Mouse (Mus musculus) Patski (cell line): ENCODE results near the gene Cacna1d. TPM values are rescaled to one million over a fixed set of nuclear protein-coding genes. Genes with fewer than 3 reads are reported as not detected.

ENCODE experiments used
- ATAC-seq: fragments of 100-300 bp; one replicate; pipeline ENCODE4 v1.8.0; 2021
- CTCF ChIA-PET: fragments of 350-600 bp; sonication (Branson Sonifier 250); formaldehyde crosslinking; loops from one replicate; lab custom pipeline; 2022; ENCODE audit warnings: inconsistent platforms; lab: Charles Lee
- POLR2A ChIA-PET: fragments of 350-600 bp; sonication (Branson Sonifier 250); formaldehyde crosslinking; loops from one replicate; lab custom pipeline; 2022; ENCODE audit warnings: antibody characterized with exemption, inconsistent platforms; lab: Charles Lee
- DNase-seq: peaks from one replicate; pipeline ENCODE4 v3.0.0-alpha.2; 2011; ENCODE audit warnings: low read depth, low spot score
- H3K27me3 ChIP-seq: fragments of 371-371 bp; one replicate; pipeline ENCODE4 v1.5.1; 2021
- CTCF ChIP-seq: fragments of 100-300 bp; IDR thresholded peaks from one replicate; pipeline ENCODE4 v1.5.1; 2021
- in situ Hi-C: fragments of 300-500 bp; cut with MboI; formaldehyde crosslinking; loops from 3 replicates; pipeline ENCODE4 v1.11.1; 2018; ENCODE audit warnings: low pct_unique_long_range_greater_than_20kb, mixed read lengths
- polyA plus RNA-seq: library from polyadenylated mRNA; unstranded; gene quantifications from one replicate; pipeline ENCODE4 v1.2.3, GENCODE M21; 2021

Gene Cacna1d
- polyA plus RNA-seq, 1 experiment from 2014 or later: 0.05 TPM

DNA sequence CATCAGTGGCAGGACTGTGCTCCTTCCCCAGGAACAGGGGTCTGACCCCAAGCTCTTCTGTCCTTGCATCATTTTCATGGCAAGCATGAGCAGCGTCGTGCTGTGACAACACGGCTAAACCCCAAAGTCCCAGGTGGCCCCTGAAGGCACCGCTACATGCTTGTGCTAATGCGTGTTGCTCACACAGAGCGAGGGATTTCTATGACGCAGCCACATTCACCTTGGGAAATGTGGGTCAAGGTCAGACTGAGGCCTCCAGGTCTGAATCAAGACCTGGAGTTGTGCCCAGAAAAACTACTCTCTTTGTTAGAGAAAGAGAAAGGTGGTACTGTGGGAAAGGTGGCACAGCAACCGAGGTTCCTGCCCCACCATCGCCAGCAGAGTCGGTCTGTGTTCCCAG is 355.9 kb downstream of the Cacna1d start:
- DNase-seq (no peak), ATAC-seq (no peak)
- ChIA-PET POLR2A (no interaction called here), CTCF (interaction anchor here (1.8 kb wide), 1 partner anchor 324 kb away, joined by 7 read pairs; no protein-coding TSS in a partner anchor)
- in situ Hi-C loops: loop anchor here (25.0 kb wide), 1 partner anchor 527 kb away; the partner anchor contains the start of gene Rft1
- no peaks in the 10 kb centered on the region for H3K27me3 ChIP-seq
- no peak for TF ChIP-seq CTCF

GRCm38 (mm10) chr14:30133684-30134083 is 357.6 kb downstream of the Cacna1d start:
- no peak for TF ChIP-seq CTCF
- in situ Hi-C loops: loop anchor here (5.0 to 25.0 kb wide), 2 partner anchors 324 to 529 kb away; partner anchors contain the start of gene Rft1
- H3K27me3 ChIP-seq: no peaks in the 10 kb centered on the region
- ATAC-seq: no peak
- ChIA-PET POLR2A (no interaction called here), CTCF (interaction anchor here (1.3 kb wide), 1 partner anchor 15 kb away, joined by 4 read pairs; no protein-coding TSS in a partner anchor)
- no peak for DNase-seq

DNA sequence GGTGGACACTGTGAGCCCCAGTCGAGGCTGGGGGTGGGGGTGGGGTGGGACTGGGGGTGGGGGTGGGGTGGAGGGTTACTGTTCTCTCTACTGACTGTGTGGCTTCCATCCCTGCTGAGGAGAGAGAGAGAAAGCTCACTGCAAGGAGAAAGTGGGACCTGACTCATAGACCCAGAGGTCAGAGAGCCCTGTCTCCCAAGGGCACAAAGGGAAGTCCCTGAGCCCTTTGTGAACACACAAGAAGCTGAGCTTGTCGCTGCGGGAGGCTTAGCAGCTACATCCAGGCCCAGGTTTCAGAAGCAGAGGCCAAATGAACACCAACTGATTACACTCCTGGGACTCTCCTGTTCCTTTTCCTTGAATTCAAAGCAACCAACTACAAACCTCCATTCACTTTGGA is 360.0 kb downstream of the Cacna1d start:
- DNase-seq (no peak), ATAC-seq (no peak)
- ChIA-PET CTCF (no interaction called here), POLR2A (interaction anchor here (0.9 kb wide), 1 partner anchor 350 kb away, joined by 3 read pairs; no protein-coding TSS in a partner anchor)
- in situ Hi-C loops: loop anchor here (5.0 to 25.0 kb wide), 2 partner anchors 326 to 531 kb away; partner anchors contain the start of gene Rft1
- H3K27me3 ChIP-seq: no peaks in the 10 kb centered on the region
- no peak for TF ChIP-seq CTCF

- ATAC-seq: no peak
- POLR2A ChIA-PET: no interaction called here
- DNase-seq: no peak
- CTCF ChIA-PET: interaction anchor here (1.0 kb wide), 1 partner anchor 8 kb away, joined by 3 read pairs; no protein-coding TSS in a partner anchor
- in situ Hi-C loops: loop anchor here (5.0 to 25.0 kb wide), 2 partner anchors 327 to 532 kb away; partner anchors contain the start of gene Rft1
- H3K27me3 ChIP-seq: no peaks in the 10 kb centered on the region
- TF ChIP-seq CTCF: no peak
Measured at GRCm38 (mm10) chr14:30130092-30130491, 361.2 kb downstream of the Cacna1d start.

DNA sequence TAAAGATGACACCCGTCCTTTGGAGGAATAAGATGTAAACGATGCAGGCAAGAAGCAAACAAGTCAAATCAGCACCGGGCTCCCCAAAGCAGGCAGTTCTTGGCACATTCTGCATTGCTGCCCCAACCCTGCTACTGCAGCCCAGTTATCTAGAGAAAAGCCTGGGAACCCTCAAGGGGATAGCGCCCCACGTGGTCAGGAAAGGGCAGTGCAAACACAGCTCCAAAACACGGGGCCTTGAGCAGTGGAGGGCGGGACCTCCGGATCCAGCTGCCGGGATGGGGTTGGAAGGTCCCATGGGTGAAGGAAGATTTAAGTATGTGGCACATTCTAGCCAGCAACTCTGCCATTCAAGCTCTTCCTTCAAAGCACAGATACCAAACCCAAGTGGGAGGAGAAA is 361.9 kb downstream of the Cacna1d start:
- POLR2A ChIA-PET: interaction anchor here (1.5 kb wide), 1 partner anchor 12 kb away, joined by 3 read pairs; no protein-coding TSS in a partner anchor
- CTCF ChIA-PET: interaction anchor here (1.0 kb wide), 1 partner anchor 9 kb away, joined by 3 read pairs; no protein-coding TSS in a partner anchor
- in situ Hi-C loops: loop anchor here (25.0 kb wide), 1 partner anchor 533 kb away; the partner anchor contains the start of gene Rft1
- H3K27me3 ChIP-seq: no peaks in the 10 kb centered on the region
- no peak for DNase-seq
- no peak for TF ChIP-seq CTCF
- no peak for ATAC-seq

DNA sequence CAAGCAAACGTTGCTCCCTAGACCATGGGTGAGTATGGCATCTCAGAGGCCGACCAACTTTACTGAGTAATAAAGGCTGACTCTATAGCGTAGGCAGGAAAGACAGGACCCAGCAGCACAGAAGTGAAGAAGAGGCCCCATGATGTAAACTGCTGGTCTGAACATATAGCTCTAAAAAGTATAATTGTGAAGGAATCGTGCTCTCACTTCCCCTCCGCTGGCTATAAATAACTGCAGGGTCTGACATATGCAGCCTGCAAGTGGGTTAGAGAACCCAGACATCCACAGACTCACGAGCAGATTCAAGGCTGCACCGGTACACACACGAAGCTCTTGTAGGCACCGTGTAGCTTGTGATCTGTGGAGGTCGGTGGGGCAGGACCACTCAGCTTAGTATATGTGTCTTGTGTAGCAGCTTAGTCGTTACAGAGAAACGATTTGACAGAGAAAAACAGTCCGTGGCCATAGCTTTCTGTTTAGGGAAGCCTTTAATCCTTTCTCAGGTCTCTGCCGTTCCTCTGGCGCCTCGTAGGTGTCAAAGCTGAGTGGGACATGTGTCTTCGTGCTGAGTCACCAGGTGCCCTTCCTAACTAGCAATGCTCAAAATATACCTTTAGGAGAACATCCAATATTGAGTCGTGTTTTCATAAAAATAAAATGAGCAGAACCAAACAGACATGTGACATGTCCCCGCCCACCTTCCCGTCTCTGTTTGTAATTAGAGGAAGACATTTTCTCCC is 366.1 kb downstream of the Cacna1d start:
- in situ Hi-C loops: loop anchor here (25.0 kb wide), 1 partner anchor 537 kb away; the partner anchor contains the start of gene Rft1
- ChIA-PET POLR2A (no interaction called here), CTCF (interaction anchor here (1.0 kb wide), 1 partner anchor 12 kb away, joined by 3 read pairs; no protein-coding TSS in a partner anchor)
- no peak for TF ChIP-seq CTCF
- DNase-seq (no peak), ATAC-seq (no peak)
- H3K27me3 ChIP-seq: peaks cover 5% of the 10 kb centered on the region

GRCm38 (mm10) chr14:30120023-30120422 is 371.2 kb downstream of the Cacna1d start:
- ChIA-PET CTCF (interaction anchor here (1.0 kb wide), 1 partner anchor 17 kb away, joined by 3 read pairs; no protein-coding TSS in a partner anchor), POLR2A (no interaction called here)
- peaks cover 9% of the 10 kb centered on the region for H3K27me3 ChIP-seq
- DNase-seq: no peak
- TF ChIP-seq CTCF: no peak
- ATAC-seq: no peak
- in situ Hi-C loops: no loop called here

DNA sequence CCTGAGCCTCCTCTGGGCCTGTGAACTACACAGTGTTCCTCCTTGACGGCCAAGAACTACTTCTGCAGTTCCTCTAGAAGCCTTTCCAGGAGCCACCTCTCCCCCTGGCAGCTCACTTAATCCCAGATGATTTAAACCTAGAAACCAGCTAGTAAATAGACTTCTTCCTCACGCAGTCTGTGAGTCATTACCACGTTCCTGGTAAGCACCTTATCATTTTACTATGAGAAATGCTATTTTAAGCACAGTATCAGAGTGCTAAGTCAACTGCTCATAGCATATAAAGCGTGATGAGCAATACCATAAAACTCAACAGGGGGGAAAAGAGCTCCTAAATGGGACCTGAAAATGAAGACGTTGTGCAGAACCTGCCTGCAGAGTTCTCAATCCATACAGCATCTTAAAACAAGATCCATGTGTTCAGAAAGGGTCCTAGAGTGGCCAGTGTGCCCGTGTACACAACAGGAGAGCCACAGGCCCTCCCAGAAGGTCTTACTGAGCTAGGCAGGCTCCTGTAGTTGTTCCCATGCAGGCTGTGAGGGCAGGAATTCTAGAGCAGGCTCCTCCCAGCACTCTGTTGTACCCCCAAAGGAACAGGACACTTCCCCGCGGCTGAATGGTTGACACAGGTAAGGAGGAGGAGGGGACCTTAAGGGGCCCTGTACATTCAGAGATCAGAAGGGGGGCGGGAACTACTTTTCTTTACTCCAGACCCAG is 377.7 kb downstream of the Cacna1d start:
- POLR2A ChIA-PET: interaction anchor here (0.5 kb wide), 1 partner anchor 549 kb away, joined by 3 read pairs; no protein-coding TSS in a partner anchor

DNA sequence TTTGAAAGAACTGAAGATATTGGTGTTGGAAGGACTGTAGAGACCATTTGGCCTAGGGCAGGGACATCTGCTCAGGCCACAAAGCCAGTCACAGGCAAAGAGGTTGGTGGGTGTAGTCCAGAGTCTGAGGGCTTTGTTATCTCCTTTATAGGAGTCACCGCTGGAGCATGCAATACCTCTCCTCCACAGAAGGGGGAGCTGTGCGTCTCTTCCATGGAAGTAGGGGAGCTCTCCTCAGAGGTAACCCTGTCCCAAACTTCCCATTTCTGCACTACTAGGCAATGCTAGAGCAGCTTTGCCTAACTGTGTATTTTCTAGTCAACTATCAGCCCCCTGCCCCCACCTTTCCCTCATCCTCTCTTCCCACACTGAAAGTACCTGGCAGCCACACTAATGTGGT is 382.2 kb downstream of the Cacna1d start:
- in situ Hi-C loops: no loop called here
- no peak for ATAC-seq
- DNase-seq: no peak
- H3K27me3 ChIP-seq: no peaks in the 10 kb centered on the region
- ChIA-PET POLR2A (interaction anchor here (1.2 kb wide), 1 partner anchor 25 kb away, joined by 3 read pairs; no protein-coding TSS in a partner anchor), CTCF (no interaction called here)
- TF ChIP-seq CTCF: peak; percentile 46

More for the DNA sequence above, 377.7 kb downstream of the Cacna1d start:
- in situ Hi-C loops: no loop called here
- DNase-seq: peak; percentile 69
- no peaks in the 10 kb centered on the region for H3K27me3 ChIP-seq
- TF ChIP-seq CTCF: no peak
- CTCF ChIA-PET: no interaction called here
- ATAC-seq: peak; percentile 75

DNA sequence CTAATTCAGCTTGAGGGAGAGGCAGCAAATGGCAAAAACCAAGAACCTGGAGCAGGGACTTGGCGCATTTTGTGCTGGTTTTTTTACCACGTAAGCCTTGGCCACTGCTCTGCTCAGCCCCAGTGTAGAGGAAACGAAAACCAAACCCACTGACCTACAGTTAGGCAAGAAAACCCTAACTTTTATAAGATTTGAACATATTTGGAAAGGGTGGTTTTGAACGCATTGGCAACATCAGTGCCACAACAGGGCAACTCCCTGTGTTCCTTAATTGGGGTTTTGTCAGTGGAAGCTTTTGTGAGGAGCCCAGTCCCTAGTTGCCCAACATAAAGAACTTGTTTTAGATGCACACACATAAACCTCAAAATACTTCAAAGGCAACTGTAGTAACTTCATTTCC is 384.7 kb downstream of the Cacna1d start:
- POLR2A ChIA-PET: no interaction called here
- TF ChIP-seq CTCF: no peak
- H3K27me3 ChIP-seq: no peaks in the 10 kb centered on the region
- in situ Hi-C loops: no loop called here
- ATAC-seq (no peak), DNase-seq (no peak)
- CTCF ChIA-PET: interaction anchor here (1.3 to 2.0 kb wide), 2 partner anchors 11 to 12 kb away, joined by 3 to 6 read pairs; no protein-coding TSS in a partner anchor
